8 mouse cellular contexts compared by ENCODE assay signal in genomic region chr3:30508296-30508929, GRCm38 (mm10). TPM values are rescaled to one million over a fixed set of nuclear protein-coding genes. Genes with fewer than 3 reads are reported as not detected.
DNase-seq lines count a peak whose midpoint lies in the region; ATAC-seq and TF ChIP-seq lines count a peak whose summit lies in the region.

No protein-coding gene starts in this region.

- H3K9me3 ChIP-seq in forebrain, postnatal 0 days (ENCODE audit: low read length) = no peaks in the 10 kb centered on the region
- H3K9me3 ChIP-seq in hindbrain, embryonic 11.5 days (ENCODE audit: control insufficient read depth, low read length) = no peaks in the 10 kb centered on the region
- H3K9me3 ChIP-seq in limb, embryonic 13.5 days = no peaks in the 10 kb centered on the region
- no peaks in the 10 kb centered on the region for H3K9me3 ChIP-seq in midbrain, embryonic 13.5 days

- peaks cover 4% of the 10 kb centered on the region; the same call in 1 of the 2 replicates for H3K4me1 ChIP-seq in cerebellum, adult 2 months (ENCODE audit: control insufficient read depth, insufficient read depth, low read length)
- no peaks in the 10 kb centered on the region for H3K4me1 ChIP-seq in forebrain, postnatal 0 days (ENCODE audit: insufficient read depth)
- H3K4me1 ChIP-seq in hindbrain, embryonic 11.5 days (replicated peaks; ENCODE audit: control insufficient read depth, insufficient read depth, low read length) = peaks cover 3% of the 10 kb centered on the region; the same call in 1 of the 2 replicates
- peaks cover 59% of the 10 kb centered on the region for H3K4me1 ChIP-seq in limb, embryonic 13.5 days
- H3K4me1 ChIP-seq in midbrain, embryonic 13.5 days (replicated peaks) = peaks cover 62% of the 10 kb centered on the region

- H3K4me3 ChIP-seq in cerebellum, adult 2 months (replicated peaks; ENCODE audit: insufficient read depth, low read depth, low read length) = peak overlapping the region; percentile 3
- H3K4me3 ChIP-seq in forebrain, postnatal 0 days (ENCODE audit: low read depth, low read length) = peak overlapping the region; percentile 41
- peak overlapping the region; percentile 58 for H3K4me3 ChIP-seq in hindbrain, embryonic 11.5 days (ENCODE audit: low read depth, low read length)
- H3K4me3 ChIP-seq in limb, embryonic 13.5 days = peak overlapping the region; percentile 75
- H3K4me3 ChIP-seq in midbrain, embryonic 13.5 days (replicated peaks) = peak overlapping the region; percentile 58

- no peak for TF ChIP-seq CTCF in cerebellum, adult 2 months (IDR thresholded peaks at IDR 0.05; ENCODE audit: borderline replicate concordance, insufficient read depth, low read depth, low read length)
- peak; percentile 61 for TF ChIP-seq CTCF in forebrain, postnatal 0 days (IDR thresholded peaks at IDR 0.05; ENCODE audit: low read depth)

- H3K27me3 ChIP-seq in cerebellum, adult 2 months (ENCODE audit: control insufficient read depth, insufficient read depth, low read length) = peaks cover 27% of the 10 kb centered on the region; the same call in 1 of the 2 replicates
- peaks cover 76% of the 10 kb centered on the region for H3K27me3 ChIP-seq in forebrain, postnatal 0 days (ENCODE audit: insufficient read depth, low read length)
- peaks cover 47% of the 10 kb centered on the region for H3K27me3 ChIP-seq in hindbrain, embryonic 11.5 days (ENCODE audit: control insufficient read depth, insufficient read depth, low read length)
- peaks cover 4% of the 10 kb centered on the region; the same call in 1 of the 2 replicates for H3K27me3 ChIP-seq in limb, embryonic 13.5 days
- peaks cover 66% of the 10 kb centered on the region for H3K27me3 ChIP-seq in midbrain, embryonic 13.5 days

- H3K36me3 ChIP-seq in forebrain, postnatal 0 days (ENCODE audit: insufficient read depth) = no peaks in the 10 kb centered on the region
- H3K36me3 ChIP-seq in hindbrain, embryonic 11.5 days (ENCODE audit: control insufficient read depth, insufficient read depth, low read length) = no peaks in the 10 kb centered on the region
- H3K36me3 ChIP-seq in limb, embryonic 13.5 days = no peaks in the 10 kb centered on the region
- no peaks in the 10 kb centered on the region for H3K36me3 ChIP-seq in midbrain, embryonic 13.5 days

- 1% methylated on average over 71 of the region's 73 CpGs for WGBS in cerebellum, adult 2 months
- under 1% methylated on average over 46 of the region's 73 CpGs for WGBS in forebrain, postnatal 0 days
- WGBS in hindbrain, embryonic 11.5 days = under 1% methylated on average over 40 of the region's 73 CpGs
- WGBS in limb, embryonic 13.5 days = under 1% methylated on average over 64 of the region's 73 CpGs
- under 1% methylated on average over 65 of the region's 73 CpGs for WGBS in midbrain, embryonic 13.5 days

- no peak for TF ChIP-seq POLR2A in cerebellum, adult 2 months (IDR thresholded peaks at IDR 0.05; ENCODE audit: borderline replicate concordance, insufficient read depth, low read length)

- peak in 1 of 2 experiments; percentile 21 for DNase-seq in cerebellum, adult 2 months
- DNase-seq in cerebellum, adult 11 months = no peak
- DNase-seq in adrenal gland, postnatal 4 days (ENCODE audit: low spot score in 2 of 2) = peak; percentile 28 to 31
- DNase-seq in forebrain, postnatal 0 days = peak; percentile 70
- DNase-seq in hindbrain, embryonic 11.5 days (ENCODE audit: low spot score) = peak; percentile 85
- DNase-seq in thymus, postnatal 0 days (ENCODE audit: low spot score) = peak; percentile 71

- H3K27ac ChIP-seq in cerebellum, adult 2 months (ENCODE audit: insufficient read depth, low read length) = no peak overlapping the region
- H3K27ac ChIP-seq in forebrain, postnatal 0 days (ENCODE audit: low read depth, low read length) = no peak overlapping the region
- H3K27ac ChIP-seq in hindbrain, embryonic 11.5 days (ENCODE audit: low read depth, low read length) = peak overlapping the region; percentile 76
- peak overlapping the region; percentile 99 for H3K27ac ChIP-seq in limb, embryonic 13.5 days
- H3K27ac ChIP-seq in midbrain, embryonic 13.5 days = peak overlapping the region; percentile 84

- peak overlapping the region; percentile 76 for H3K4me2 ChIP-seq in forebrain, postnatal 0 days (ENCODE audit: low read depth)
- H3K4me2 ChIP-seq in hindbrain, embryonic 11.5 days (replicated peaks; ENCODE audit: low read depth, low read length) = peak overlapping the region; percentile 88
- H3K4me2 ChIP-seq in limb, embryonic 13.5 days (replicated peaks) = peak overlapping the region; percentile 70
- peak overlapping the region; percentile 88 for H3K4me2 ChIP-seq in midbrain, embryonic 13.5 days (replicated peaks)

- ATAC-seq in forebrain, postnatal 0 days = peak; percentile 86
- ATAC-seq in hindbrain, embryonic 11.5 days (ENCODE audit: low FRiP score) = peak; percentile 84
- ATAC-seq in limb, embryonic 13.5 days (ENCODE audit: low FRiP score, low read depth) = peak; percentile 77
- ATAC-seq in midbrain, embryonic 13.5 days = peak; percentile 80

- H3K9ac ChIP-seq in forebrain, postnatal 0 days = 0 out of 2 replicates have a peak overlapping the region, but pooled peaks have one; percentile 22
- H3K9ac ChIP-seq in hindbrain, embryonic 11.5 days (ENCODE audit: low read depth, low read length) = peak overlapping the region; percentile 69
- H3K9ac ChIP-seq in limb, embryonic 13.5 days = peak overlapping the region; percentile 98
- peak overlapping the region; percentile 64 for H3K9ac ChIP-seq in midbrain, embryonic 13.5 days (replicated peaks)

RNA-seq across cellular contexts. Expression of gene Mecom, which starts 39.4 kb away (rescaled TPM):
- polyA plus RNA-seq in cerebellum, adult 2 months (2012; rRNA removed) = 2.6 and 4.3 TPM in 2 replicates
- total RNA-seq in adrenal gland, postnatal 4 days (2021) = 10 to 100 TPM; 14.7 to 41.9 TPM
- total RNA-seq in forebrain, postnatal 0 days (2014; rRNA removed) = 3.2 and 3.9 TPM in 2 replicates
- 1.9 TPM in 2 replicates for polyA plus RNA-seq in forebrain, postnatal 0 days (2015; fragmentation: Nextera tagmentation; extraction: Ambion mirVana)
- 40.2 and 44.3 TPM in 2 replicates for polyA plus RNA-seq in hindbrain, embryonic 11.5 days (2014; fragmentation: Nextera tagmentation; extraction: Ambion mirVana)
- polyA plus RNA-seq in limb, embryonic 13.5 days (2015; fragmentation: Nextera tagmentation; extraction: Ambion mirVana) = 87.4 and 90.7 TPM in 2 replicates
- polyA plus RNA-seq in midbrain, embryonic 13.5 days (2015; fragmentation: Nextera tagmentation; extraction: Ambion mirVana) = 11.1 and 13.4 TPM in 2 replicates
- polyA plus RNA-seq in thymus, postnatal 0 days (2015; fragmentation: Nextera tagmentation; extraction: Ambion mirVana) = 1.1 and 1.2 TPM in 2 replicates

Comparison
In these comparisons a context has a peak if more than half of its experiments do, and no peak if none do; other contexts are left out.
1. H3K27ac ChIP-seq: peak in hindbrain, embryonic 11.5 days (single experiment), limb, embryonic 13.5 days (single experiment) and midbrain, embryonic 13.5 days (single experiment); none in cerebellum, adult 2 months (single experiment) and forebrain, postnatal 0 days (single experiment).
2. H3K4me3 ChIP-seq: peak in every context shown above with its lines; median percentile 75 in limb, embryonic 13.5 days; 58 in hindbrain, embryonic 11.5 days; 58 in midbrain, embryonic 13.5 days; 41 in forebrain, postnatal 0 days; 3 in cerebellum, adult 2 months.
3. H3K9ac ChIP-seq: peak in every context shown above with its lines; median percentile 98 in limb, embryonic 13.5 days; 69 in hindbrain, embryonic 11.5 days; 64 in midbrain, embryonic 13.5 days; 22 in forebrain, postnatal 0 days.
4. Peak in every context shown above with its lines, with median percentiles within 50 percentile points of each other: ATAC-seq and H3K4me2 ChIP-seq.